Mouse (Mus musculus) fibroblast of lung, adult 2 months (primary cell): ENCODE data around the gene Bicra.

Source experiments
- DNase-seq: peaks from one replicate; pipeline ENCODE4 v3.0.0-alpha.2; 2011; ENCODE audit warnings: low read depth

The Bicra gene

GRCm38 (mm10) chr7:16014521-16015175 lies 33.1 kb downstream of the Bicra start:
- no peak for DNase-seq

DNA sequence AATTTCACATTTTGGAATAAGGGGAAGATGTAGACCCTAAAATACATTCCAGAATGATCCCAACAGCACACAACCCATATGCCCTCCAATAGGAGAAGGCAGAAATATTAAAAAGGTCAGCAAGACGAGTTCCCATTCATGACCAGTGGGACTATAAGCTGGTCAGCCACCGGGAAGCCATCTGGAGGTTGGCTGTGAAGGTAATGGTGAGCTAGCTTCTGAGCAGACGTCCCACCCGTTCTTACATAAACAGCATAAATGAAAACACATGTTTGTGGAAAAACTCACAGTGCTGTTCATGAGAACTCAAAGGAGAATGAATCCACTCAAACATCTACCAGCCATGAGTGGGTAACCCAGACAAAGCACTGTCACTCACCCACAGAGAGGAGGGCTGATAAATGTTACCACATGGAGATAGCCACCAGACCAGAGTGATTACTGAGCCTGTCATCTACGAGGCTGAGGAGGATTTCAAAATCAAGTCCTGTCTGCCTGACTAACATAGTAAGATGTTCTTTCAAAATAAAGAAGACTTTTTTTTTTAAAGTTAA lies 33.9 kb downstream of the Bicra start:
- DNase-seq, result no peak

- no peak for DNase-seq
Measured at GRCm38 (mm10) chr7:16012576-16013263, 35.0 kb downstream of the Bicra start.

- no peak for DNase-seq
Measured at GRCm38 (mm10) chr7:16011418-16012085, 36.2 kb downstream of the Bicra start.

- DNase-seq, result no peak
Measured at GRCm38 (mm10) chr7:16010649-16011048, 37.1 kb downstream of the Bicra start.

GRCm38 (mm10) chr7:16009636-16010035 lies 38.1 kb downstream of the Bicra start:
- no peak for DNase-seq

GRCm38 (mm10) chr7:16005020-16005419 lies 42.7 kb downstream of the Bicra start:
- DNase-seq, result no peak

DNA sequence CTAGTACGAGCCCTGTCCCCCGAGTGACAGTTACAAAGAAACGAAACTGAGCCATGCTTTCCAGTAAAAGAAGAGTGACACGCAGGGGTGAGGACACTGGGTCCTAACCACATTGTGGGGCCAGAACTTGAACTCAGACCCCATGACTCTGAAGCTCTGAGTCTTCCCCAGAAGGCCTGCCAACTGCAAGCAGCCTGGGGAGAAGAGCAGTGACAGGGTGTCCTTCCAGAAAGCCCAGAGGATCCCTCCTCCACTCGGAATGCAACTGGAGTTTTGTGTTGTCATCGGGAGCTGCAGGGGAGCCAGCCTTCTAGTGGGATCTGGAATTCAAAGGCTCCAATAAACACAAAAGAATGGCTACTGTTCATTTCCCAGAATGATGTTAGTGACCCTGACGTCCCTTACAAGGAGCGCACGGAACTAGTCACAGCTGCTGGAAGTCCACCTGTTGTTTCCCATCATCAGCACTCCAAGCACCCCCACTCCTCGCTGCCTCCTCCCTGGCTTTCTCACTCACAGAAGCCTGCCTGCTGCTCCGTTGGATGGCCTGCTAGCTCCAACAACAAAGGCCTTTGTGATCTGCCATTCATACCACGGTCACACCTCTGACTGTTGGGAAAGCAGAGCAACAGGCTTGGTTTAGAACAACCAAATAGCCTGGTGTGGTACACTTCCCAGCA lies 43.4 kb downstream of the Bicra start:
- no peak for DNase-seq

- no peak for DNase-seq
Measured at GRCm38 (mm10) chr7:16003032-16003431, 44.7 kb downstream of the Bicra start.

- DNase-seq, result peak; percentile 96
Measured at GRCm38 (mm10) chr7:16002171-16002570, 45.5 kb downstream of the Bicra start.

DNA sequence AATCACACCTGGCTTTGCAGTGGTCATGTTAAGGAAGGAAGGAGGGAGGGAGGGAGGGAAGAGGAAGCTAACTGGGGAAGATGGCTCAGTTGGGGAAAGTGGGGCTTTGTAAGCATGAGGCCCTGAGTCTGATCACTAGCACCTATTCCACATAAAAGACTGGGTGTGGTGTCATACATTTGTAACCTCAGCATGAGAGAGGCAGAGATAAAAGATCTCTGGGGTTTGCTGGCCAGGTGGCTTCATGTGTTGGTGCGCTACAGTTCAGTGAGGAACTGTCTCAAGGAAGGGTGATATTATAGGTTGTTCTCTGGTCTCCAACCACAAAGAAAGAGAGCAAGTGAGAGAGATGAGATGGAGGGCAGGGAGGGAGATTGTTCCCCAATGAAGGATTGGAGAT lies 46.0 kb downstream of the Bicra start:
- DNase-seq, result no peak

DNA sequence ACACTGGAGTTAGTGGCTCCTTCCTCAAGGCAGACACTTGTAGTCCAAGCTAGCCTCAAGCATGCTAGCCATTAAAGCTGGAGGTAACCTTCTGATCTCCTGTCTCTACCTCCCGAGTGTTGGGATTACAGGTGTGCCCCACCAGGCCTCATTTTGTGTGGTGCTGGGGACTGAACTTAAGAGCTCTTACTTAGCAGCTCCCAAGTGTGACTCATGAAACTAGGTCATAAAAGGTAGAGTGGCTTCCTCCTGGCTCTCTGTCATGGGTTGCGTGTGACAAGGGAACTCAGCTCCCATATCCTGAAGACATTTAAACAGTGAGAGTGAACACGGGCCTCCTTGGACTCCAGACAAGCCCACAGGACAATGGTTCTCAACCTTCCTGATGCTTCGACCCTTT lies 53.9 kb downstream of the Bicra start:
- DNase-seq, result no peak

- no peak for DNase-seq
Measured at GRCm38 (mm10) chr7:15993152-15993551, 54.6 kb downstream of the Bicra start.

DNA sequence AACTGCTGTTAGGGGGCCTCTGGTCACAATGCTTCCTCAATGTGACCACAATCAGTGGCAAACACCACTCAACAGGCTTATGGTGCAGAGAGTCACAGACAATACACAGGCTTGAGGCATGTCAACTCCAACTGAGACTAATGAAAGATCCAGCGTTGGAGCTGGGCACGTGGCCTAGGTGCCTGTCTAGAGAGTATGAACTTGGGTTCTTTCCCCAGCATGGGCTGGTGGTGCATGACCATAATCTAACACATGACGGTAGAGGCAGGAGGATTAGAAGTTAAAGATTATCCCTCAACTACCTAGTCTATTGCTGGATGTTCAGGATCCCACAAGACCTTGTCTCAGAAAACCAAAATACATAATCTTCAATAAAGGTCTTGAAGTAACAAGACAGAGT lies 56.0 kb downstream of the Bicra start:
- no peak for DNase-seq

- no peak for DNase-seq
Measured at GRCm38 (mm10) chr7:15987661-15988356, 59.9 kb downstream of the Bicra start.

GRCm38 (mm10) chr7:15982729-15983407 lies 64.9 kb downstream of the Bicra start:
- DNase-seq, result no peak

DNA sequence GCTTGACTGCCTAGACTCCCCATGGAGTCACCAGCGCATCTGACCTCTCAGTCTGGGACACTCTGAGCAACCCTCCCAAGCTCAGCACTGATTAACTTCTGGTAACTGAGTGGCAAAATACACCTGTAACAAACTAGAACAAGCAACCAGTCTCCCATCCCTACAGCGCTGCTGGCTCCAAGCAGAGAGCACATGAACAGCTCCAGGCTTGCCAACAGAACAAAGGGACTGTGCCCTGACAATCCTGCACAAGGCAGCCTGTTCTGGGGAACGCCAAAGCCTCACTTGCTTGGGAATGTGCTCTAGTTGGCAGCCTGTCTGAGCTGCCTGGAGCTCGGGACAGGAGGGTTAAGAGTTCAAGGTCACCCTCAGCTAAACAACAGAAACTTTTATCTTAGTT lies 66.2 kb downstream of the Bicra start:
- DNase-seq, result no peak

DNA sequence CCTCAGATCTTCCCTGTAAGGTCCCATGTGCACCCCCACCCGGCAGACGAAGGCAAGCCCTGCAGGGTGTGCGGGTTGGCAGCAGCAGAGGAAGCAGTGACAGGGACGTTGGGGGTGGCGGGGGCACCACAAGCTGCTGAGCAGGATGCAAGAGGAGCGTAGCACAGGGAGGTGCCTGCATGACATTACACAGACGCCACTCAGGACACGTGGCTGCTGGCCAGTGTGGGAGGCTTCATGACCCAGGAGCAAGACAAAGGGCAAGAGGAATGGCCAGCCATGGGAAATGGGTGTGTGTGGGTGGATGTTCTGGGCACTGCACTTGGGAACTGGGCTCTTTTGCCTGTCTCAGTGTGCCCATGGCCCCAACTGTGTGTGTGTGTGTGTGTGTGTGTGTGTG lies 67.5 kb downstream of the Bicra start:
- no peak for DNase-seq

- no peak for DNase-seq
Measured at GRCm38 (mm10) chr7:15975904-15976303, 71.8 kb downstream of the Bicra start.

DNA sequence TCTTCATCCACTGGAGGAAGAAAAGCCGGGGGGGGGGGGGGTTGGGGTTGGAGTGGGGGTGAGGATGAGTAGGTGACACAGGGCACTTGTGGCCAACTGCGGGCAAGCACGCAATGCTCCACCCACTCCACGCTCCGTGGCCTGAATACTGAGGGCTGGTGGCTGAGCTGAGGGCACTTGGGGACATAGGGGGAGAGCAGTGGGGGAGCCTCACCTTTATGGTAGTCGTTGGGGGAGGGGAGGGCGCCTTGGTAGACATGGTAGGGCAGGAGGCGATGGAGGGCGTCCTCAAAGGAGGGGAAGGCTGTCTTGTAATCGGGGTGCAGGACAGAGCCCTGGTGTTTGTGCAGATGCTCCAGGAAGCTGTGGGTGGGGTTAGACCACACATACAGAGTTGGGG lies 72.3 kb downstream of the Bicra start:
- DNase-seq, result no peak

DNA sequence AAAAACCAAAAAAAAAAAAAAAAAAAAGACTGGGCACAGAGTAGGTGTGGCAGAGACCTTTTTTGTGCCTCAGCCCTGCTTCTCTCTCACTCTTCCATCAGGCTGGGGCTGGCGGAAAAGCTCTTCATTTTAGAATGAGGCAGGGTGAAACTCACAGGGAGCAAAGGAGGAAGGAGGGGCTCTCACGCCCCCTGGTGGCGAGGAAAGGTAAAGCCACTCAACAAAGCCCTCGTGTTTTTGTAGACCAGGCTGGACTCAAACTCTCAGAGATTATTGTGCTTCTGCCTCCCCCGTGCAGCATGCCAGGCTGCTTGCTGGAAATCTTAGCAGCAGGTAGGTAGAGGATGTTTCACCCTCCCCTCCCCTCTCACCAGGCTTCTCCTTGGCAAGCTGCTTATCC lies 73.0 kb downstream of the Bicra start:
- no peak for DNase-seq
